Mouse (Mus musculus) testis, adult 2 months (tissue): Measurements from ENCODE around the gene Clcnka.

Experiments used
- CTCF ChIP-seq: fragments of 200-500 bp; IDR thresholded peaks from 2 replicates; pipeline ENCODE4 v1.5.1; 2012; ENCODE audit warnings: low read depth, mild to moderate bottlenecking, inconsistent platforms, low read length, moderate library complexity; ENCODE audit not compliant: control insufficient read depth, insufficient read depth, insufficient replicate concordance
- POLR2A ChIP-seq: fragments of 200-500 bp; IDR thresholded peaks from 2 replicates; pipeline ENCODE4 v1.6.1; 2012; ENCODE audit warnings: low read depth, mild to moderate bottlenecking, inconsistent platforms, low read length, moderate library complexity; ENCODE audit not compliant: control insufficient read depth

- TF ChIP-seq POLR2A (no peak), CTCF (no peak)
Measured at GRCm38 (mm10) chr4:141343515-141343914, 55.0 kb downstream of the Clcnka start.
